Mouse (Mus musculus): ENCODE results near the gene Gdpd3. TPM values are rescaled to one million over a fixed set of nuclear protein-coding genes. Genes with fewer than 3 reads are reported as not detected.

Gdpd3 gene
- total RNA-seq, 2 experiments from 2014 or later = 9.2 TPM; not detected in 1

DNA sequence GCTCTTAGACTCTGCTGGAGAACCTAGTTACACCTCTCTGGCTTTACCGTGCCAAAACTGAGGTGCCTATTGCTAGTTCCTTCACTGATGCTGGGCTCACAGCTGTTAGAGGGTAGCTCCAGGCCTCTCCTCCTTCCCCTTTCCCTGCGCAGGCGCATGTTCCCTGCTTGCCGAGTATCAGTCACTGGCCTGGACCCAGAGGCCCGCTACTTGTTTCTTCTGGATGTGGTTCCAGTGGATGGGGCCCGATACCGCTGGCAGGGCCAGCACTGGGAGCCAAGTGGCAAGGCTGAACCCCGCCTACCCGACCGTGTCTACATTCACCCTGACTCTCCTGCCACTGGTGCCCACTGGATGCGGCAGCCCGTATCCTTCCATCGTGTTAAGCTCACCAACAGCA is 16.6 kb downstream of the Gdpd3 start:
- no peak for ATAC-seq (replicated peaks; ENCODE audit: low FRiP score, poor library complexity, severe bottlenecking)

DNA sequence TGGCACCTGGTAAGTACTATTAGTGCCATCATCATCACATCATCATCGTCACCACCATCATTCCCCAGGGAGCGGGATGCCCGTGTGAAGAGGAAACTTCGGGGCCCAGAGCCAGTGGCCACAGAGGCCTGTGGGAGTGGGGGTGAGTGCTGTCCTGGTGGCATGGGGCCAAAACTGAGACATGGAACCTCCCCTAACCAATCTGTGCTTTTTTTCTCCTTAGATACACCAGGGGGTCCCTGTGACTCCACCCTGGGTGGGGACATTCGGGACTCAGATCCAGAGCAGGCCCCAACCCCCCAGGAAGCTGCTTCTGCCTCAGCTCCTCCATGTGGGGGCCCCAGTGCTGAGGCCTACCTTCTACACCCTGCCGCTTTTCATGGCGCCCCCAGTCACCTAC is 18.3 kb downstream of the Gdpd3 start:
- ATAC-seq (replicated peaks; ENCODE audit: low FRiP score, poor library complexity, severe bottlenecking) = no peak

DNA sequence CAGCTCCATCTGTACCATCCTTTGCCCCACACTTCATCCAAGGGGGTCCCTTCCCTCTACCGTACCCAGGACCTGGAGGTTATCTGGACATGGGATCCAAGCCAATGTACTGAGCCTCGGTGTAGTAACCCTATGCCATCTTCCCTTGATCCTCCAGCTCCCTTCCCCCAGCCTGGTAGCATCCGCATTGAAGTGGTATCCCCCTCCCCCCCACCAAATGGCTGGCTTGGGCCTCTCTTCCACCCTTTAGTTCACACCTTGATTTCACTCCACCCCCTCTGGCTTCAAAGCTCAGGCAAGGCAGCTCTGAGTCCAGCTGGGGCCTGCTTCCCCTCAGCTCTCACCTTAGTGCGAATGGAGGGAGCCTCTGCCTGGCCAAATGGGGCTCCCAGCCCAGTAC is 18.9 kb downstream of the Gdpd3 start:
- ATAC-seq (replicated peaks; ENCODE audit: low FRiP score, poor library complexity, severe bottlenecking) = no peak

DNA sequence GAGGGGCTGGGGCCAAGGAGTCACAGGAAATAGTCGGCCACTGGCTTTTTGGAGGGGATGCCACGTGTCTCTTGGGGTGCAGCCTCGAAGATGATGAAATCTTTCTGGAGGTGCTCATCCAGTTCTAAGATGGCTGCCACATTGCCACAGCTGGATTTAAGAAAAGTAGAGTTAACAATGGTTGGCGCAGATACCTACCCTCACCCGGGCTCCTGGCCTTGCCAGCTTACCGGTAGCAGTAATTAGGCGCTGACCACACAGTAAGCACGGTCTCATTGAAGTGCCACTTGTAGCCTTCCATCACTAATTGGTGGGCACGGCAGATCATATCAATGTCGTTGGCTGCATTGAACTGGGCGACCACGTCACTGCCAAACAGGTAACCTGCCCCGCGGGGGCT is 20.0 kb downstream of the Gdpd3 start:
- ATAC-seq (replicated peaks; ENCODE audit: low FRiP score, poor library complexity, severe bottlenecking) = no peak

DNA sequence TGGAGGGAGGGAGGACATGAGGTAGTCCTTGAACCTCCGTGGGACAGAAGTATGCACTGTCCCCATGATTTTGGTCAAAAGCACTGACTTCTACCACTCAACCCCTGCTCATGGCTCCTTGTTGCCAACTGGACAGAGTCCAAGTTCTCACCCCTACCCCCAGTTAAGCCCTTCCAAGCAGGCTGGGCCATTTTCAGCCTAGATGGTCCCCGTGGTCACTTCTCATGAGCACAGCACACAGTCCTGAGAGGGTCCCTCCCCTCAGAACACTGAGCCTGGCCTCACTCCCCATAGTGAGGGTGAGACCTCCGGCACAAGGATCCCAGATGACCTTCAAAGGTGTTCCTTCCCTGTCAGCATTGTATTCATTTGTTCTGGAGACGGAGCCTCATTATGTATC is 23.0 kb downstream of the Gdpd3 start:
- no peak for ATAC-seq (replicated peaks; ENCODE audit: low FRiP score, poor library complexity, severe bottlenecking)

DNA sequence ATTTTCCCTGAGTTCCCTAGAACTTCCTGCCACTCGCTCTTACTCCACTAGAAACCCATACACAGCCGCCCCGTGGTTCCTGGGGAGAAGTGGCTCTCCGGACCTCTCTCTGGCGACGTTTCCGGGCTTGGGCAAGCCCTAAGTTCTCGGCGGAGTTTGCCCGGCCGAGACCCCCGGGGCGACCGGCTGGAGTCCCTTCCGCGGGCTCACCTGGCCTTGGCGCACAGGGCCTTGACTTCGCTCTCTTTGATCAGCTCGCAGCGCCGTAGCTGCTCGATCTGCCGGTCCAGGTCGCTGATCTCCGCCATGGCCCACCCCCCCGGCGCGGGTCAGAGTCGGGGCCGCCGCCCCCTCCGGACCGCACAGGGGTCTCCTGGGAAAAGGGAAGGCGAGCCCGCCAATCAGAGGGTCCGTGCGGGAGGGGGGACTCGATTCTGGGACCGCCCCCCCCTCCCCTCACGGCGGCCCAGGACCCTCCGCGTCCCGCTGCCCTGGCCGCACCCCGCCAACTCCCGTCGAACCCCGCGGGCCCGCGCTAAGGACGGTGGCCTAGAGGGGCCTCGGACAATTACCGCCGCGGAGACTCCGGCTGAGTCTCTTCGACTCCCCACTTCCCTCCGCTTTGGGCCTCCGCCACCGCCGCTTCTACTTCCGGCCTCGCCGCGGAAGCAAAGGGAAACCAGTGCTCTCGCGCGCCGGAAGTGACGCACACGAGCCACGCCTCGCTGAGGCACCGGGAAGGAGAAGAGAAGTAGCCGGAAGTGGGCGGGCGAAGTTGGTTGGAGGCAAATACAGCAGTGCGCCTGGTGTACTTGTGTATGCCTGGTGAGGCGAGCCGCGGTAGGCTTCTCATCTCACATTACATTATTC is 26.0 kb downstream of the Gdpd3 start, which contains the start of gene Ppp4c:
Gene Ppp4c (minus strand): TSS at position 646 of the 870 bp plus-strand sequence.
- ATAC-seq (replicated peaks; ENCODE audit: low FRiP score, poor library complexity, severe bottlenecking) = peak; percentile 96

DNA sequence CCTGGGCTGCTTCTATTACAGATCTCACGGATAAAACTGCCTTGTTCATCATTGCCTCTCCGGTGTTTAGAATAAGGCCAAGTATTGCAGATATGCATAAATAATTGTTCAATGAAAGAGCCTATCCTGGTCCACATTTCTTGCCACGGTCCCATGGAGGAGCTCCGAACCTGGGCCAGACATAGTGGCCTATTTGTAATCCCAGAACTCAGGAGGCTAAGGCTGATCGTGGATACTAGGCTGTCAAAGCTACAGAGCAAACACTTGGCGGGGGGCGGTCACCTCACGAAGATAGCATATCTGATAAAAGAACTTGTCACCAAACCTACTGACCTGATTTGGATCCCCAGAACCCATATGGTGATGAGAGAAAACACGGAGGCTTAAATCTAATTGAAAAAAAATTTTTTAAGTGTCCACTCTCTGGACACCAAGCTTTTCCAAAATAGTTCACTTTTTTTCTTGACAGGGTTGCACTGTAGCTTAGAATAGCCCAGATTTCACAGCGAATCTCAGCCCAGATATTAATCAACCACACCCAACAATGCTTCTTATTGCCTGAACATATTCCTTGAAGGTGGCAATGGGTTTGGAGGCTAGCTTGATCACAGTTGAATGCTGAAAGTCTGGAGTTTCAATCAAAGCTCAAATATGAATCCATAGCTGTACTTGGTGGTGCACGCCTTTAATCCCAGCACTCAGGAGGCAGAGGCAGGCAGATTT is 26.7 kb downstream of the Gdpd3 start:
- 0 out of 2 replicates have a peak, but pooled peaks have one; percentile 6 for ATAC-seq (replicated peaks; ENCODE audit: low FRiP score, poor library complexity, severe bottlenecking)

DNA sequence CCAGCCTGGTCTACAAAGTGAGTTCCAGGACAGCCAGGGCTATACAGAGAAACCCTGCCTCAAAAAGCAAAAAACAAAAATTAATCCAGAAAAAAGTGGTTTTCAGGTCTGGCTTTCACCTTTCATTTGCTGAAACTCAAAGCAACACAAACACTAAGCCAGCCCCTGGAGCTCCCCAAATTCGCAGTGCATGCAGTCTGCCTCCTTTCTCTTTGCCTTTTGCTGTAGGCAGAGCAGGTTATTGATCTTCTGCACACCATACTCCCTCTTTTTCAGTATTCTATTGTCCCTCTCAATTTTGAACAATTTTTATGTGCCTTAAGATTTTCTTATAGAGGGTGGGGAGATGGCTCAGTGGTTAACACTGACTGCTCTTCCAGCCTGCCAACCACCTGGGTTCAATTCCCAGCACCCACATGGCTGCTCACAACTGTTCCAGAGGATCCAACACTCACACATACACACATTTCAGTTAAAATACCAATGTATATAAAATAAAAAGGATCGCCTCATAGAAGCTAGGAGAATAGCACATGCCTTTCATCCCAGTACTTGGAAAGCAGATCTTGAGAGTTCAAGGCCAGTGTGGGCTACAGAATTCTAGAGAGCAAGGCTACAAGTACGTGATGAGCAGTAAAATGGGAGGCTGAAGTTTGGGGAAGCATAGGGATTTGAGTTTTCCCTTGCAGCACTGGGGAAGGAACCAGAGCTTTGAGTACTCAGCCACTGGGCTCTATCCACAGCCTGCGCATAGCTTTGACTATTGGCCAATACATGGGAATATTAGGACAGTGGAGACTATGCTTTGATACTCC is 27.5 kb downstream of the Gdpd3 start:
- ATAC-seq (replicated peaks; ENCODE audit: low FRiP score, poor library complexity, severe bottlenecking) = no peak

DNA sequence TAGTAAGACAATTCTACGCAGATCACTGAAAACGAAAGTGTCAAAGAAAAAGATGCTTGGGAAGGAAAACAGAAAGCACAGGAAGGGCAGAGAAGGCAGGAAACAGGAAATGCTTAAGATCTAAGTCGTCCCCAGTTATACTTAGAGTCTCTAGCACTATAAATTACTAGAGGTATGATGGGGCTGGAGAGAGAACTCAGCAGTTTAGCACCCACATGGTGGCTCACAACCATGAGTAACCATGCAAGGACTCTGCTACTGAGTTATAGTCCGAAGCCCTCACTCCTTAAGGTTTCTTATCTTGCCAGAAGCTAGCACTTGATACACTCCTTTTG is 28.1 kb downstream of the Gdpd3 start:
- no peak for ATAC-seq (replicated peaks; ENCODE audit: low FRiP score, poor library complexity, severe bottlenecking)

DNA sequence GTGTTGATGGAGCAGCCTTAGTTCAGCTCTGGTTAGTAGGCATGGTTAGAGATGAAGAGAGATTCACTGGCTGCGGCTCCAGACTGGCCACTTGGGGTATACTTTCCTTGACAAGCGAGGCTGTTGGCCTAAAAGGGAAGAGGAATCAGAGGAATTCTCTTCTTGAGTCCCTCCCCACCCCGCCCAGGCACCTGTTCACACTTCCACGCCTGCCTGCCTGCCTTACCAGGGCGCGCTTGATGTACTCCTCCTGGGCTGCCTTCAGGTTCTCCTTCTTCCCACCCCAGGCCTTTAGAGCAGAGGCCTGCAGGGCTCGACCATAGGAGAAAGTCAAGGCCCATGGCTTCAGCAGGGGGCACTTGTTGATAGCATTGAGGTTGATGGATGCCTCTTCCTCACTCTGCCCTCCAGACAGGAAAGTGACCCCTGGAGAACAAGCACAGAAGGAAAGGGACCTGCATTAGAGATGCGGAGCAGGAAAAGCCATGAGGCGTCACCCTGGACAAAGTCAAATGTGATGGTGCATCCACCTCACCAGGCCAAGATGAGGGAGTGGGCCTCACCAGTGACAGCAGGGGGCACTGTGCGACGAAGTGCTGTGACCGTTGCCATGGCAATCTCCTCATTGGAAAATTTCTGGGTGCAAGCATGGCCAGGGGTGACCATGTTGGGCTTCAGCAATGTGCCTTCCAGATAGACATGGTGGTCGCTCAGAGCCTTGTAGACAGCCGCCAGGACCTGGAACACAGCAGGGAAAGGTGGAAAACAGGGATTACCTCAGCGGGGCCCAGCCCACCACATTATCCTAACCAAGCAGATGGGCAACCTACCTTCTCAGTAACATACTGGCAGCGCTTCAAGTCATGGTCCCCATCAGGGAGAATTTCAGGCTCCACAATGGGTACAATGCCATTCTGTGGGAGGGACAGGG is 29.5 kb downstream of the Gdpd3 start:
- ATAC-seq (replicated peaks; ENCODE audit: low FRiP score, poor library complexity, severe bottlenecking) = no peak

DNA sequence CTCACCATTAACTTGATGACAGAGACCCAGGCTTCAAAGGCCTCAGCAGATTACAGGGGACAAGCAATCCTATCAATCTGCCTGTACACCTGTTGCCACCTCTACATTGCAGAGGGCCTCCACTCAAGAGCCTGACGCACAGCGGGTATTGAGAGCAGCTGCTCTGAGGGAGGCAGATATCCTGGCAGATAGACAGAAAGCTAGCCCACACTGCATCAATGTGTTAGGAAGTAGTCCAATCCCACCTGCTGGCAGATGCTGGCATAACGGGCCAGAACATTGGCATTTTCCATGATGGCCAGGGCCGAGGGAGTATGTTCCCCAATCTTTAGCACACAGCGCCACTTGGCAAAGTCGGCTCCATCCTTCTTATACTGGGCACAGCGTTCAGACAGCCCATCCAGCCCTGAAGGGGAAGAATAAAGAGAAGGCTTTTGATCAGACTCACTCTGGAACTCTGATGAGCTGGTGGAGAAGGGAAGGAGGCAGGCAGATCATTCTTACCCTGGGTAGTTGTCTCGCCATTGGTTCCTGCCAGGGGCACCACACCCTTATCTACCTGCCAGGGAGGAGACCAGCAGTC is 30.3 kb downstream of the Gdpd3 start:
- no peak for ATAC-seq (replicated peaks; ENCODE audit: low FRiP score, poor library complexity, severe bottlenecking)

DNA sequence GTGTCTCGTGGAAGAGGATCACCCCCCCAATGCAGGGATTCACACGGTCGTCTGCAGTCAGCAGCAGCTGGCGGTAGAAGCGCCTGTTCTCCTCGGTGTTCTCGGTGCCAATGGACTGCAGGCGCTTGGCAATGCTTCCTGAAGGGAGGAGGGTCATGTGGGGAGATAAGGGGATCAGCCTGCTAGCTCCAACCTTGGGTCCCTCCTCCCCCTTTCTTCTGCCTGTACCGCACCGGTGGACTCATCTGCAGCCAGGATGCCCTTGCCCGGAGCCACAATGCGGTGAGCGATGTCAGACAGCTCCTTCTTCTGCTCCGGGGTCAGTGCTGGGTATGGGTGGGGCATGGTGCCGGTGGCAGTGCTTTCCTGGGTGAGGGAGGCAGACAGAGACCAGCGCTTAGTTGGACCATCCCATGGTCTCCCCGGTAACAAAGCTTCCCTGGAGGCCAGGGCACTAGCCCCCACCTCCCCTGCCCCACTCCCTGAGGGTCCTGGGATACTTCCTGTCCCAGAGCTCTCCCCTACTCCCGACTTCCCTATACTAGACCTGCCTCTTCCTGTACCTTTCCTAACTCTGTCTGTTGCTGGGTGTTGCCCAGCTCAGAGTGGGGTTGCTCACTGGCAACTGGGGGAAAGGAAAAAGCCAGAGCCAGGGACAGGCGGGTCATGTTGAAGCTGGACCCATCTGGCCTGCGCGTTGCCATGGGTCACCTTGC is 31.4 kb downstream of the Gdpd3 start, which contains the start of gene Fam57b:
Gene Fam57b (plus strand): TSS at position 258 of the 716 bp plus-strand sequence.
- ATAC-seq (replicated peaks; ENCODE audit: low FRiP score, poor library complexity, severe bottlenecking) = no peak

DNA sequence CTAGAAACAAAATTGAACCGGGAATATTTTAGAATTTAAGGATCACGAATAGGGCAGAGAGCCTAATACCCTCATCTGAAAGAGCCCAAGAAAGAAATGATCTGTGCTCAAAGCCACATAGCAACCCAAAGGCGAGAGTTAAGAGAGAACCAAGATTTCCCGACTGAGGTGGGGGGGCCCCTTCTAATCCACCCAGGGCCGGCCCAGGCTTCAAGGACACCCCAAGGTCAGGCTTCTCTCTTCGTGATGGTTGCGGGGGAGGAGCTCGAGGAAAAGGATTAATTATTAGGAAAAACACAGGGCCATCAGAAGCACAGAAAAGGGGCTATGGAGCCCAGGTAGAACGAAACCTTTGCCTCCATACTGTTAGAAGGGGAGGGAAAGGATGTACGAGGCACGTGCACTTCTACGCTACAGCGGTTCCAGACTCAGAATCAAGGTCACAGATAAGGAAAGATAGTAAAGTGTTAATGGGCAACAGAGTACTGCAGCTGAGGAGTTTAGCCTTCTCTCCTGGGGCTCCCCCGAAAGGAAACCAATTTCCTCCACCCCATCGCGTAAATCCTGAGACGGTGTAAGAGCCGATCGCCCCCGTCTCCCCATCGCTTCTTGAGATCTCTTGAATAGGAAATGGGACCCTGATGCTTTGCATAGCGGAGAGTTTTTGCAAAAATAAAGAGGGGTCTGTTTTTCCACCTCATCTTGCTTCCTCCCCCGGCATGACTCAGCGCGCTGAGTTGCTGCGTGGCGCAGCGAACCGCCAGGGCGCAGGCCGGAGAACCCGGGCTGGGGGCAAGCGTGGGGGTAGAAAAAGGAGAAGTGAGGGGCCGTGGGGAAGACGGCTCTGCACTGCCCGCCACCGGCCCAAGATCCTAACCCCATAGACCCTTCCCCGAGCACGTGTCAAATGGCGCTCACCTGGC is 32.3 kb downstream of the Gdpd3 start:
- peak; percentile 45 for ATAC-seq (replicated peaks; ENCODE audit: low FRiP score, poor library complexity, severe bottlenecking)

DNA sequence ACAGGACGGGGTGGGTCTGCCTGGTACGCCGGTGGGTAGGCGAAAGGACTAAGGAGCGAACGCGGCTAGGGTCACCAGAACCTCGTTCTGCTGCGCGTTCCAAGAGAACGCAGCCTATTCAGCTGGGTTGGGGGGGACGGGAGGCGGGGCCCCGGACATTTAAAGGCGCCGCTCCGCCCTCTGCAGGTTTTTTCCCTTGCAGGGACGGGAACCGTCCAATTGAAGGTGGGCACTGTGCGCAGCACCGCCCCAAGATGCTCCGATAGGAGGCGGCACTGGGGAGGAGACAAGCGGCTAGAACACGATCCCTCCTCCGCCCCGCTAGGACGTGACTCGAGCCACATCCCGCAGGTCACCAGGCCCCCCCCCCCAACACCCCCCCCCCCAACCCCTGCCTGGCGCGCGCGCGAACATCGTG is 32.9 kb downstream of the Gdpd3 start:
- peak; percentile 84 for ATAC-seq (replicated peaks; ENCODE audit: low FRiP score, poor library complexity, severe bottlenecking)

DNA sequence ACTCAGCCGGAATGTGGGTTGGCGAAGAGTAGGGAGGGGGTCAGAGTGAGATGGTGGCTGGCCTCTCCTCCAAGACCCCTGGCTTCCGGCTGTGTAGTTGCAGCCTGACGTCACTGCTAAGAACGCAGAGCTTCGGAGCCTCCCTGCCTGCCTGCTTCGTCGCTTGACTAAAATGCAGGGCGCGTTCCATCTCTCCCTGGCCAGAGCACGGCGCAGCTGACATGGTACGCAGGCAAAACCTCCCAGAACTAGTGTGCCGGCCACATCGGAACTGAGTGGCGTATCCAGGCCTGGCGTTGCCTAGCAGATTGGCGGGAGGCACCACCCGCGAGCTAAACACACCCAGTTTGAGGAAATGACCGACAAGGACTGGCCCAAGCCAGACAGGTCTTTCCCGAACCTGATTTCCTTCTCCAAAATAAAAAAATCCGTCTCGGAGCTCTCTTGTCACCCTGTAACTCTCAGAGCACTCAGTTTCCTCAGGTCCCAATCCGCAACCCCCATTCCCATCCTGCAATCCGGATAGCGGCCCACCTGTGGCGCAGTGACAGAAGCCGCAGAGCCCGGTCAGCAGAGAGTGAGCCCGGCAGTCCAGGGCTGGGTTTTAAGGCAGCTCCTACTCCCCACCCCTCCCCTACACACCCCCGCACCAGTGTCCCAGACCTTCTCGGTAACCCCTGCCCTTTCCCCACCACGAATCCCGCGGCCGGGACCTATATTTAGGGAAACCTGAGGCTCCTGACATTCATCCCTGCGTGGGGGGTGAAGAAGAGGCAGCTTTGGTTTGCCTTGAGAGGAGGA is 33.5 kb downstream of the Gdpd3 start:
- ATAC-seq (replicated peaks; ENCODE audit: low FRiP score, poor library complexity, severe bottlenecking) = peak; percentile 35

DNA sequence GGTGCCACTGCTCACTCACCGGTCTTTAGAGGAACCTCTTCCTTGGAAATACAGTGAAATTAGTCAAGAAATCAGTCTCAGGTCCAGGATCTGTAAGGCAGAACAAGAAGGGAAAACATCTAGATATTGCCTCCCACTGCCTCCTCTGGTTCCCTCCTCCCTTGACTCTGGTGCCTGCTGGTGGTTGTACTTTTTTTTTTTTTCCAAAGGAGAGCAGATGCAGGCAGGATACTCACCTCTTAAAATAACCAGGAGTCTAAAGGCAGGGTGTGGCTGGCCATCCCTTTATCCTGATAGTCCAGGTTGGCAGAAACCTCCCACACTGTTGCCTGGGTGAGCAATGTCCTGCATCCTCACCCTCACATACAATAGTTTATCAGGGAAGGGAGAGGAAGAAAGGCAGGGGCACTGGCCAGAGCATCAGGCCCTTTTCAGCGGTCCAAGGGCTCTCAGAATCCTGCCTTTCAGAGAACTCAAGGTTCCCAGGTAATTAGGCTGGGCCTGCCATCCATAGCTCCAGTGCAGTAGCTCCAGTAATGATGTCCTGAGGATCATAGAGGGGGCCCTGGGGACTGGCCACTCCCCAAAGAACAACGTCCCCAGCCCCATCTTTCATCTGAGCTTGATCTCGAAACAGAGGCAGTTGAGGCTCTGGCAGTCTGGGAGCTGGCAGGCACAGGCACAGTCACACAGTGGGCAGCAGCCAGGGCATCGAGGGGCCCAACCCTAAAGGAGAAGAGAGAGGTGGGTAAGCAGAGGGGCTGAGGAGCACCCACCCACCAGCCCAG is 34.3 kb downstream of the Gdpd3 start:
- ATAC-seq (replicated peaks; ENCODE audit: low FRiP score, poor library complexity, severe bottlenecking) = no peak

All from erythroid progenitor cell, adult 5-6 weeks (primary cell).